Mouse (Mus musculus): ENCODE data around the gene Prl7a2. TPM values are rescaled to one million over a fixed set of nuclear protein-coding genes. Genes with fewer than 3 reads are reported as not detected.

Gene Prl7a2
- not detected in 2 replicates for polyA plus RNA-seq (2014; fragmentation: Nextera tagmentation; extraction: Ambion mirVana)

DNA sequence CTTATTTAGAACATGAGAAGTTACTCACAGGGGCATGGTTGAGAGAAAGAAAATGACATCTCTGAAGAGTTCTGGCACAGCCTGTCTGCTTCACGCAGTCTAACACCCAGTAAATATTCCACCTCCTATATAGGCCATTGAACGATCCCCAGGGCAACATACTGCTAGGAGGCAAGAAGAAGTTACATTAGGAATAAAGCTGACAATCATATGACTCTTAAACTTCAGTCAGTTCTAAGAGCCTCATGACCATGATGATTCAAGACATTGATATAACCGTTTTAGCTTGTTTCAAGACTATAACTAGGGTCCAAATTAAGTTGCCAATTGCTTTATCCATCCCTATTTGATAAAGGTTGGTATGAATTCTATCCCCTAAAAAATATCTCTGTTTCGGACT, at the start of gene Prl7a2:
Gene Prl7a2 (minus strand): TSS at position 101 of the 400 bp plus-strand sequence.
- 89% methylated on average over 4 of the region's 4 CpGs for WGBS

GRCm38 (mm10) chr13:27716636-27717035, 48.8 kb upstream of the Prl7a2 start, which contains the start of gene Prl7d1:
Gene Prl7d1, minus strand, starts transcription at chr13:27716736.
- ATAC-seq (ENCODE audit: low FRiP score) (no peak), DNase-seq (ENCODE audit: low spot score, missing footprints) (no peak)
- Histone ChIP-seq H3K4me3 (ENCODE audit: low read depth, low read length) (no peak within 1 kb of the TSS), H3K27me3 (ENCODE audit: control insufficient read depth, insufficient read depth, low read length) (no peaks in the 10 kb centered on the region), H3K27ac (ENCODE audit: low read depth, low read length) (no peak within 1 kb of the TSS), H3K4me2 (no peak within 1 kb of the TSS), H3K36me3 (ENCODE audit: control insufficient read depth, insufficient read depth, low read length) (no peaks in the 10 kb centered on the region), H3K9me3 (ENCODE audit: control insufficient read depth, low read length) (no peaks in the 10 kb centered on the region), H3K9ac (ENCODE audit: low read length) (no peak within 1 kb of the TSS), H3K4me1 (ENCODE audit: control insufficient read depth, insufficient read depth, low read length) (no peaks in the 10 kb centered on the region)
- 83% methylated on average over 5 of the region's 5 CpGs for WGBS

More for the DNA sequence above, at the start of gene Prl7a2:
- ATAC-seq (ENCODE audit: low FRiP score): no peak
- Histone ChIP-seq H3K4me2 (no peak within 1 kb of the TSS), H3K27me3 (ENCODE audit: control insufficient read depth, insufficient read depth, low read length) (no peaks in the 10 kb centered on the region), H3K4me1 (ENCODE audit: control insufficient read depth, insufficient read depth, low read length) (no peaks in the 10 kb centered on the region), H3K4me3 (ENCODE audit: low read depth, low read length) (no peak within 1 kb of the TSS), H3K27ac (ENCODE audit: low read depth, low read length) (no peak within 1 kb of the TSS), H3K9me3 (ENCODE audit: control insufficient read depth, low read length) (no peaks in the 10 kb centered on the region), H3K9ac (ENCODE audit: low read length) (no peak within 1 kb of the TSS), H3K36me3 (ENCODE audit: control insufficient read depth, insufficient read depth, low read length) (no peaks in the 10 kb centered on the region)
- DNase-seq (ENCODE audit: low spot score, missing footprints): no peak

- Histone ChIP-seq H3K4me3 (ENCODE audit: low read depth, low read length) (no peak overlapping the region), H3K4me2 (no peak overlapping the region), H3K9me3 (ENCODE audit: control insufficient read depth, low read length) (no peaks in the 10 kb centered on the region), H3K9ac (ENCODE audit: low read length) (no peak overlapping the region), H3K36me3 (ENCODE audit: control insufficient read depth, insufficient read depth, low read length) (no peaks in the 10 kb centered on the region), H3K4me1 (ENCODE audit: control insufficient read depth, insufficient read depth, low read length) (no peaks in the 10 kb centered on the region), H3K27ac (ENCODE audit: low read depth, low read length) (no peak overlapping the region), H3K27me3 (ENCODE audit: control insufficient read depth, insufficient read depth, low read length) (no peaks in the 10 kb centered on the region)
- ATAC-seq (ENCODE audit: low FRiP score) (no peak), DNase-seq (ENCODE audit: low spot score, missing footprints) (no peak)
- 79% methylated on average over 2 of the region's 2 CpGs for WGBS
Measured at GRCm38 (mm10) chr13:27706521-27706920, 38.7 kb upstream of the Prl7a2 start.

DNA sequence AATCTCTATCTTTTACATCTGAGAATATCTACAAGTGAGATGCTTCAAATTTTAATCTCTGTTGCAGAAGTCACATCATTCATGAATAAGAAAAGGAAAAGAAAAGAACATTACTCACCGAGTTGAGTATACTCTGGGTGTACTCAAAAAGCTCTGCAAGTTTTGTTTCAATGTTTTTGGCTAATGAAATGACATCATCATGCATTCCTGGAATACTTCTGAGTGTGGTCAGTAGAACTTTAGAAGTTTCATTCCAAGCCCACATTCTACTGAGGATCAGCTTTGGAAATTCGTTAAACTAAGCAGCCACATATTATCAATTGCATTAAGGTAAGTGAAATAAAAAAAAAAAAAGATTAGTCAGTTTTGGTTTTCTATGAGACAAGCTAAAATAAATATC, 7.1 kb downstream of the Prl7a2 start:
- no peak for ATAC-seq (ENCODE audit: low FRiP score)
- Histone ChIP-seq H3K36me3 (ENCODE audit: control insufficient read depth, insufficient read depth, low read length) (no peaks in the 10 kb centered on the region), H3K27me3 (ENCODE audit: control insufficient read depth, insufficient read depth, low read length) (no peaks in the 10 kb centered on the region), H3K9ac (ENCODE audit: low read length) (no peak overlapping the region), H3K9me3 (ENCODE audit: control insufficient read depth, low read length) (no peaks in the 10 kb centered on the region), H3K4me2 (no peak overlapping the region), H3K4me1 (ENCODE audit: control insufficient read depth, insufficient read depth, low read length) (no peaks in the 10 kb centered on the region), H3K27ac (ENCODE audit: low read depth, low read length) (no peak overlapping the region), H3K4me3 (ENCODE audit: low read depth, low read length) (no peak overlapping the region)
- 87% methylated on average over 2 of the region's 2 CpGs for WGBS
- no peak for DNase-seq (ENCODE audit: low spot score, missing footprints)

DNA sequence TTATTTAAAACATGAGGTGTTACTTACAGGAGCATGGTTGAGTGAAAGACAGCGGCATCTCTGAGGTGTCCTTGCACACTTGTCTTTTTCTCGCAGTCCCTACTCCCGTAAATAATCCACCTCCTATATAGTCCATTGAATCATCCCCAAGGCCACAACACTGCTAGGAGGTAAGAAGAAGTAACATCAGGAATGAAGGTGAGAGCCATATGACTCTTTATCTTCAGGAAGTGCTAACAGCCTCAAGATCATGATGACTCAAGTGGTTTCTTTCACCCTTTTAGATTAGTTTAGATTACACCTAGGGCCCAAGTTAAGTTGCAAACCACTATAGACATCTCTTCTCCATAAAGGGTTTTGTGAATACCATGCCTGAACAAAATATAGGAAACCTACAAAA, 25.4 kb downstream of the Prl7a2 start, which contains the start of gene Prl7a1:
Gene Prl7a1 (minus strand): TSS at position 101 of the 400 bp plus-strand sequence.
- no peaks in the 10 kb centered on the region for H3K27me3 ChIP-seq (ENCODE audit: control insufficient read depth, insufficient read depth, low read length)
- no peak within 1 kb of the TSS for H3K4me3 ChIP-seq (ENCODE audit: low read depth, low read length)
- H3K9ac ChIP-seq (ENCODE audit: low read length): no peak within 1 kb of the TSS
- H3K36me3 ChIP-seq (ENCODE audit: control insufficient read depth, insufficient read depth, low read length): no peaks in the 10 kb centered on the region
- ATAC-seq (ENCODE audit: low FRiP score) (no peak), DNase-seq (ENCODE audit: low spot score, missing footprints) (no peak)
- H3K9me3 ChIP-seq (ENCODE audit: control insufficient read depth, low read length): no peaks in the 10 kb centered on the region
- no peak within 1 kb of the TSS for H3K4me2 ChIP-seq
- H3K4me1 ChIP-seq (ENCODE audit: control insufficient read depth, insufficient read depth, low read length): no peaks in the 10 kb centered on the region
- WGBS: 97% methylated on average over 3 of the region's 3 CpGs
- H3K27ac ChIP-seq (ENCODE audit: low read depth, low read length): no peak within 1 kb of the TSS

DNA sequence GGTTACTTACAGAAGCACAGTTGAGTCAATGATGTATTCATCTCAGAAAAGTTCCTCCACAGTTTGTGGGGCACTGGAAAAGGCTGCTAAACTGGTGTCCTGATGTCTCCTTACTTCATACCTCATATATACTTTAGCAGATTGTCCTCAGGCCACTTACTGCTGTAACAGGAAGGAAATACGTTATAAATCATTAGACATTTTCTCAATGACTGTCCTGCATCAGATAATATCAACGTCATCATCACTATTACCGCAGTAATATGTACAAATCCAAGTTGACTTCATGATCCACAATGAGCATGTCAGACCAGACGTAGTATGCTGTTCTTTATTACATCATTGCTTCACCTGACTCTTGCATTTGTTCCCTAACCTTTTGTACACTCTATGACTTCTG, 57.4 kb downstream of the Prl7a2 start, which contains the start of gene Prl7b1:
Gene Prl7b1 (minus strand): TSS at position 101 of the 400 bp plus-strand sequence.
- no peaks in the 10 kb centered on the region for H3K36me3 ChIP-seq (ENCODE audit: control insufficient read depth, insufficient read depth, low read length)
- no peak for DNase-seq (ENCODE audit: low spot score, missing footprints)
- H3K9ac ChIP-seq (ENCODE audit: low read length): no peak within 1 kb of the TSS
- no peak within 1 kb of the TSS for H3K4me2 ChIP-seq
- H3K4me1 ChIP-seq (ENCODE audit: control insufficient read depth, insufficient read depth, low read length): no peaks in the 10 kb centered on the region
- no peak within 1 kb of the TSS for H3K27ac ChIP-seq (ENCODE audit: low read depth, low read length)
- no peaks in the 10 kb centered on the region for H3K27me3 ChIP-seq (ENCODE audit: control insufficient read depth, insufficient read depth, low read length)
- no peak within 1 kb of the TSS for H3K4me3 ChIP-seq (ENCODE audit: low read depth, low read length)
- H3K9me3 ChIP-seq (ENCODE audit: control insufficient read depth, low read length): no peaks in the 10 kb centered on the region
- 77% methylated on average over 4 of the region's 4 CpGs for WGBS
- no peak for ATAC-seq (ENCODE audit: low FRiP score)

Other genes with a start within 250 kb of the Prl7a2 start
- gene Prl8a6, start 229.3 kb downstream of the Prl7a2 start, polyA plus RNA-seq (2014; fragmentation: Nextera tagmentation; extraction: Ambion mirVana): 0.31 TPM in 1 of 2 replicates, not detected in the other
- not detected in 2 replicates for gene Prl8a8, start 154.8 kb downstream of the Prl7a2 start, polyA plus RNA-seq (2014; fragmentation: Nextera tagmentation; extraction: Ambion mirVana)
- gene Prl8a9, start 103.4 kb downstream of the Prl7a2 start, polyA plus RNA-seq (2014; fragmentation: Nextera tagmentation; extraction: Ambion mirVana): not detected in 2 replicates
- gene Prl8a1, start 85.9 kb downstream of the Prl7a2 start, polyA plus RNA-seq (2014; fragmentation: Nextera tagmentation; extraction: Ambion mirVana): not detected in 2 replicates
- gene Prl7b1, start 57.5 kb downstream of the Prl7a2 start, polyA plus RNA-seq (2014; fragmentation: Nextera tagmentation; extraction: Ambion mirVana): not detected in 2 replicates
- gene Prl7a1, start 25.5 kb downstream of the Prl7a2 start, polyA plus RNA-seq (2014; fragmentation: Nextera tagmentation; extraction: Ambion mirVana): not detected in 2 replicates
- not detected in 2 replicates for gene Prl7d1, start 48.7 kb upstream of the Prl7a2 start, polyA plus RNA-seq (2014; fragmentation: Nextera tagmentation; extraction: Ambion mirVana)
- not detected in 2 replicates for gene Prl7c1, start 112.8 kb upstream of the Prl7a2 start, polyA plus RNA-seq (2014; fragmentation: Nextera tagmentation; extraction: Ambion mirVana)
- gene Prl2a1, start 133.6 kb upstream of the Prl7a2 start, polyA plus RNA-seq (2014; fragmentation: Nextera tagmentation; extraction: Ambion mirVana): not detected in 2 replicates
- gene Prl2c1, start 181.3 kb upstream of the Prl7a2 start, polyA plus RNA-seq (2014; fragmentation: Nextera tagmentation; extraction: Ambion mirVana): not detected in 2 replicates

All from midbrain, embryonic 11.5 days (tissue).